Mouse (Mus musculus): Measurements from ENCODE around the gene Gstm5.
"Not testable (repeated sequence)": the region's sequence is repeated elsewhere in the genome, so short reads cannot be mapped to it uniquely, and the experiment has no call there.

Gstm5 gene

DNA sequence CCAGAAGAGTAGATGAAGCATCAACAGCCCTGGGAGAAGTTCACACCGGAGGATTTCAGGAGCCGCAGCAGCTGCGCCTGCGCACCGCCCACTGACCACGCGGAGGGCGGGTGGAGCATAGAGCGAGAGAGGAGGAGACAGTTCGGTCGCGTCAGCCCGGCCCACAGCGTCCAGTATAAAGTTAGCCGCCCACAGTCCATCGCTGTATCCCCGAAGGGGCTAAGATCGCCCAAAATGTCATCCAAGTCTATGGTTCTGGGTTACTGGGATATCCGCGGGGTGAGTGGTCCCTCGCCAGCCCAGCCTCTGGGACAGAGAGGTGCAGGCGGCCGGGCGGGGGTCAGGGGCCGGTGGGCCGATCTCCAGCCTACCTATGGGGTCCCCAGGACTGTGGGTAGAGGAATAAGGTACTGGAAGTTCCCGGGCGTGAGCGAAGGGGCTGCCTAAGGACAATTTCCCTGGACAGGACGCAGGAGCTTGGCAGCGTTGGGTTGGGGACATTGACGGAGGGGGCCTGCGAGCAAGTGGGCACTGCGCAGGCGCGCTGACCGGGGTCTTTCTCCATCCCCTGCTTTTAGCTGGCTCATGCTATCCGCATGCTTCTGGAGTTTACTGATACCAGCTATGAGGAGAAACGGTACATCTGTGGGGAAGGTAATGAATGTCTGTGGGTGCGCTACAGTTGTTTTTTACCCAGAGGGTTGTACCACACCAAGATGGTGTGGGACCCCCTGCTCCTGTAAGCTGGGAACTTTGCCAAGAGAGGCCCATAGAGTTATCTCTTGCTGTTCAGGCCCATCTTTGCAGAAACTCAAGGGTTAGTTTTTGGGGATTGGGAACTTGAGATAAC is at the start of gene Gstm5:
Gstm5 (plus strand) TSS at position 102 of the 850 bp plus-strand sequence.
- DNase-seq (ENCODE audit: low spot score in 2 of 2), result peak; percentile 79 to 84

- DNase-seq (ENCODE audit: low spot score in 2 of 2), result no peak
These were observed 49.4 kb upstream of the Gstm5 start for GRCm38 (mm10) chr3:107846175-107846574.

DNA sequence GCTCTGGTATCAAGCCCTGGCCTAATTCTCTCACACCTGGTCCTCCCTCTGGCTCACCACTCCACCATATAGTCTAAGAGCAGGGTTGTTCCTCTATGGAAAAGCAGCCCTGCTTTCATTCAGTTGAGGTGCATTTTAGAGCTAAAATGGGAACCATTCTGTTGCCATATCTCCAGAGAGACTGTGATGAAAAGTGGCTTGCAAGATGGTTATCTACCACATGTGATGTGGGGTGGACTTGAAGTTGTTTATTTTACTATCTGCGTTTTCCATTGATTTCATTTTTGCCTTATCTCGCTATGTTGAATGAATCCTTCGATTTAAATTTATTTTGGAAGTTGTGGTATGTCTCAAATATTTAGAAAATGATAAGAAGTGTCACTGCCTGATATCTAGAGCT is 48.8 kb upstream of the Gstm5 start:
- no peak for DNase-seq (ENCODE audit: low spot score in 2 of 2)

GRCm38 (mm10) chr3:107848126-107848525 is 47.5 kb upstream of the Gstm5 start:
- DNase-seq (ENCODE audit: low spot score in 2 of 2), result no peak

GRCm38 (mm10) chr3:107849000-107849692 is 46.5 kb upstream of the Gstm5 start:
- DNase-seq (ENCODE audit: low spot score in 2 of 2), result no peak

DNA sequence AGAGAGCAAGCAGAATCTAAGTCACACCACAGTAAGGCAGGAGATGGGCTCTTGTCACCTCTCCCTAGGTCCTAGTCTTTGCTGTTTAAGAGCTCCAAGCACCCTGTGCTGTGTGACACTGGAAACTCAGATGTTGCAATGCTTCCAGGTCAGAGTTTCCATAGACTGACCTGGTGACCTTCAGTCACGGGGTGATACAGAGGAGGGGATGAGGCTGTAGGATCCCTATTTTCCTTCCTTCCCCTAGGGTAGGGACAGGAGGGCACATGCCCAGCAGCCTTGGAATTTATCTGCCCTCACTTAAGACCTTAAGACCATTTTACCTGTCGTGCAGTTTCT is 46.0 kb upstream of the Gstm5 start:
- no peak for DNase-seq (ENCODE audit: low spot score in 2 of 2)

DNA sequence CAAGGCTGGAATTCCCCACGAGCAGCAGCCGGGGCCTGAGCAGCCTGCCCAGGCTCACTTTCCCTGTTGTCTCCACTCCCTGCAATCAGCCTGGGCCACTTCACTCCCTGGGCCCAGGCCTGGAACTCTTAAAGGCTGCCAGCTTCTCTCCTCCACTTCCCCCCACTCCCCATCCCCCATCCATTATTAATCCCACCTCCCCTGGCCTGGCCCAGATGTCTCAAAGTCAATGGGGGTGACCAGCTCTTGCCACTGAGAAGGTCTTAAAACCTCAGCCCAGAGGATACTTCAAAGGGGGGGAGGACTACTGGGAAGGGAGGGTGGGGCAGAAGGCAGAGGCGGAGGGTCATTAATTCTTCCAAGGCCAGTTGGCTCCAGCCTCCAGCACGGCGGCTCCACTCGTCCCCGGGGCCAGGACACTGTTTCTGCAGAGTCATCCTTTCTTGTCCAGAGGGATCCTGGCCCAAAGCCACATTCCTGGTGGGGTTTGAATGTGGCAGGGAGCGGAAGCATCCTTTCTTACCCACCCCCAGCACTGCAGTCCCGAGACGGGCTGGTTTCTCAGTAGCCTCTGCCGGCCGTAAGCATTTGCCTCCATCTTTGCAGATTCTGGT is 45.1 kb upstream of the Gstm5 start:
- peak; percentile 70 to 72 for DNase-seq (ENCODE audit: low spot score in 2 of 2)

GRCm38 (mm10) chr3:107852786-107853185 is 42.8 kb upstream of the Gstm5 start:
- DNase-seq (ENCODE audit: low spot score in 2 of 2), result no peak

GRCm38 (mm10) chr3:107853232-107854181 is 42.1 kb upstream of the Gstm5 start:
- no peak for DNase-seq (ENCODE audit: low spot score in 2 of 2)

DNA sequence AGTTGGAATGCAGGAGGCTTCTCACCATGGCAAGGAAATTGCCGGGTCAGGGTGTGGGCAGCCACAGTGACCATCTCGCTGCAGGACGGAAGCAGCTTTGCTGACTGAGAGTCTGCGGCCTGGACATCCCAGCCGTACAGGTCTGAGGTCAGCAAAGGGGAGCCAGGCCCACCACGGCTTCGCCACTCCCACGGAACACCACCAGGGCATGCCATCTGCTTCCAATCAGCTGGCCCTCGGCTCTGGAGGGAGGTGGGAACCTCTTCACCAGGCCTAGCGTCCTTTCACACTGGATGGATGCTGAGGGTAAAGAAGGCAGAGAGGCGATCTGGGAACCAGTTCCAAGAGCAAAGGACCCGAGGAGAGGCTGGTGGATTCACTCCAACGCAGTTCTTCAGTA is 40.3 kb upstream of the Gstm5 start:
- no peak for DNase-seq (ENCODE audit: low spot score in 2 of 2)

DNA sequence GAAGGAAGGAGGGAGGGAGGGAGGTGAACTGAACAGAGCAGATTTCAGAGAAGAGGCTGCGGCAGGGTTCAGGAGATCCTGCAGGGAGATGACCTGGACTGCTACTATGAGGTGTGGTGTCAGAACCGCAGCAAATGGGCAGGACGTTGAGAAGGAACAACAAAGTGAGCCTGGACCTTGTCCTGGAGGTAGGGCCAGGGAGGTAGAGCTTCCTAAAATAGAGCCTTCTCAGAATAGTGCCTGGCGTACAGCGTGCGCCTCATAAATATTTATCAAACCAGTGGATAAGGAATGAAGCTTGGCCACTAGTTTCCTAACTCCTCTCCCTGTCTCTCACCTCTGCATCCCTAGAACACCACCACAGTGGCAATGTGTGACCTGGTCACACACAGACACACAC is 38.0 kb upstream of the Gstm5 start:
- DNase-seq (ENCODE audit: low spot score in 2 of 2), result no peak

DNA sequence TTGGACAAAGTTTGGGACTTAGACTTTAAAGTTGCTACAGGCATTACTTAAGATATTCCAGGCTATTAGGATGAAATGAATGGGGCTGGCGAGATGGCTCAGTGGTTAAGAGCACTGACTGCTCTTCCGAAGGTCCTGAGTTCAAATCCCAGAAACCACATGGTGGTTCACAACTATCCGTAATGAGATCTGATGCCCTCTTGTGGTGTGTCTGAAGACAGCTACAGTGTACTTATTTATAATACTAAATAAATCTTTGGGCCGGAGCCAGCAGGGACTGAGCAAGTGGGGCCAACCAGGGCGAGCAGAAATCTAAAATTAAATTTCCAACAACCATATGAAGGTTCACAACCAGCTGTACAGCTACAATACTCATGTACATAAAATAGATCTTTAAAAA is 34.1 kb upstream of the Gstm5 start:
- DNase-seq (ENCODE audit: low spot score in 2 of 2), result not testable (repeated sequence)

GRCm38 (mm10) chr3:107862471-107862870 is 33.1 kb upstream of the Gstm5 start:
- no peak for DNase-seq (ENCODE audit: low spot score in 2 of 2)

GRCm38 (mm10) chr3:107863471-107863870 is 32.1 kb upstream of the Gstm5 start:
- DNase-seq (ENCODE audit: low spot score in 2 of 2), result no peak

DNA sequence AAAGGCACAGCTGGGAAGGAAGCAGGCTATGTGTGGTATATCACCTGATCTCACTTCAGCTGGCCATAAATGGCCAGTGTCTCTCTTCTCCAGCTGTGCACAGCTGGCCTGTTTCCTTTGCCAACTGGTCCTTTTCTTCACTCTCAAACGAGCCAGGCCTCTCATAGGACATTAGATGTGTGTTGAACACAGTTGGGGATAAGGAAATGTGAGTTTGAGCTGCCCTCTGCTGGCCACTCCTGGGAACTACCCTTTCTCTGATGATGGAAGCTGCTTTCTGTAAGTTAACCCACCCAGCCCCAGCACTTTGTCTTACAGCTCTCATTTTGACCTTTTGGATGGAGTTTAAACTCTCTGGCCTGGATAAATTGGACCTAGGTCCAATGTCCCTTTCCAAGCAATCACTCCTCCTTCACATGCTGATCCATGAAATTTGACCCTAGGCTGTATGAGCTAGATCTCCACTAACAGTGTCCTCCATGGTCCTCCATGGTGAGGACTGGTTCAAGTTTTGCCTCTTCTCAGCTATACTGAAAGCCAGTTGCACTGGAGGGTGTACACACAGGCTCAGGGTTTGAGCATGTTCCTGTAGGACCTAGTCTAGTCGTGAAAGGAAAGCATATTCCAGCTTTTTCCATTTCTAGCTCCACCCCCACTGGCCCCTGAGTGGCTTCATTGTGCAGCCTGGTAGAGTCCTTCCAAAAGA is 31.6 kb upstream of the Gstm5 start:
- peak; percentile 83 to 88 for DNase-seq (ENCODE audit: low spot score in 2 of 2)

DNA sequence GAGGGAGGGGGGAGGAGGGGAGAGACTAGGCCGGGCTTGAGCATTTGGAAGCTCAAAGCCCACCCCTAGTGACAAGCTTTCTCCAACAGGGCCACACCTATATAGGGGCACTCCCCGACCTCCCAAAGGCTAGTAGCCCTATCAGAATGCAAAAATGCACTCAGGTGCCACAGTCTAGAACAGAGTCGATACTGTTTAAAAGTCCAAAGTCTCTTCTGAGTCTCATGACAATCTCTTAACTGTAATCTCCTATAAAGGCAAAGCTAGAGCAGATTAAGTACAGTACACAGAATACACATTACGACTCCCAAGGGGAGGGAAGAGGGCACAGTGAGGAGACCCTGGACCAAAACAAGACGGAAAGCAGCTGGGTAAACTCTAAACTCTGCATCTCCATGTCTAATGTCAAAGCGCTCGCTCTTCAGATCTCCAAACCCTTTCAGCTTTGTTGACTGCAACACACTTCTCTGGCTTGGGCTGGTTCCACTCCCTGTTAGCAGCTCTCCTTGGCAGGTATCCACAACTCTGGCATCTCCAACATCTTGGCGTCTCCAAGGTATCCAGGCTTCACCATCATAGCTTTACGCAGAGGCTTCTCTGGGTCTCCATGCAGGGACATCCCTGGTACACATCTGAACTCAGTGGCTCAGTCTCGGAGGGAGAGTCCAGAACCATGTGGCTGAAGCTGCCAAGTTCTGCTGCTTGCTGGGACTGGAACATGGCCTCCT is 30.1 kb upstream of the Gstm5 start:
- no peak for DNase-seq (ENCODE audit: low spot score in 2 of 2)

DNA sequence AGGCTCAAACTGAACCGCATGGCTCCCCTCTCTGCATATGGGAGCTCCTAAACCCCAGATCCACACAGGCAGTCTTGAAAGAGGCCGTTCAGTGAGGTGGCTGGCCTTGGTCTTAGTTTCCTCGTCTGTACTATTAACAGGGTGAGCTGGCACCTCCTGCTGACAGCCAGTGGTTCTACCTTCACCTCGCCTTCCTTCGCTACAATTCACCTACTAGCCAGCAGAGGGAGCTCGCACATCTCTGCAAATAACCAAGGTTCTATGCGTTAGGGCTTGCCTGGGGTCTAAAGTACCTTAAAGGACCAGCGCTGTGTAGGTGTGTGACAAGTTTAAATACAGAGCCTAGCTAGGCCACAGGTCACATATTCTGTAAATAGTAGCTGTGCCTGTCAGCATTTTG is 28.5 kb upstream of the Gstm5 start:
- DNase-seq (ENCODE audit: low spot score in 2 of 2), result peak; percentile 76 to 87

DNA sequence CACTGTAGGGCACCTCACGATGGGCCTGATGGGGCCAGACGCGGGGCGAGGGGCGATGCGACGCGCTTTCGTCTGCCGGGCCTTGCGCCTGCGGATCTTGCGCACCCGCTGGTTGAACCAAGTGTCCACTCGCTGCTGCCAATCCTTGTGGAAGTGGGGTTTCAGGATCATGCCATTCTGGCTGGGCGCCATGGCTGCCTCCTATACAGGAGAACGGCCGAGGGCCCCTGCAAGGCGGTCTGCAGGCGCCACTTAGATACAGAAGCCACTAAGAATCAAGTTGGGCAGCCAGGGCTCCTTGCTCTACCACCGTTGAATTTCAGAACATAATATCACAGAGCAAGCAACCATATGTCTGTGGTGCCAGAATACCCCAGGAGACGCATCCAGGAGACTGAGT is 27.2 kb upstream of the Gstm5 start:
- DNase-seq (ENCODE audit: low spot score in 2 of 2), result no peak

DNA sequence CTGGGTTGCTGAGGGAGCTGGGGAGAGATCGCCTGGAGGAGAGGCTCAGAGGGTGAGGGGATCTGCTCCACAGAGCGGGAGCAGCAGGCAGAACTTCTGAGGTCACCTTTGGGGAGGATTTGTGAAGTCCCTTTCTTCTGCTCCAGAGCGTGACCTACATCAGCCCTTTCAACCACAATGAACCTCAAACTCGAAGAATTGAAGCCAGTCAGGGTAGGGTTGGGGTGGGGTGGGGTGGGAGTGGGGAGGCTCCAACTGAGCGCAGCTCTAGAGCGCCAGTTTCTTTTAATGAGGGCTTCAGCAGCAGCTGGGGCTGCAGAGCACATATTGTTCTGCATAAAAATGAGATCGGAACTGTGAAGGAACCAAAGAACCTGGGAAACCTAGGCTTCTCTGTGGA is 26.5 kb upstream of the Gstm5 start:
- DNase-seq (ENCODE audit: low spot score in 2 of 2), result no peak

DNA sequence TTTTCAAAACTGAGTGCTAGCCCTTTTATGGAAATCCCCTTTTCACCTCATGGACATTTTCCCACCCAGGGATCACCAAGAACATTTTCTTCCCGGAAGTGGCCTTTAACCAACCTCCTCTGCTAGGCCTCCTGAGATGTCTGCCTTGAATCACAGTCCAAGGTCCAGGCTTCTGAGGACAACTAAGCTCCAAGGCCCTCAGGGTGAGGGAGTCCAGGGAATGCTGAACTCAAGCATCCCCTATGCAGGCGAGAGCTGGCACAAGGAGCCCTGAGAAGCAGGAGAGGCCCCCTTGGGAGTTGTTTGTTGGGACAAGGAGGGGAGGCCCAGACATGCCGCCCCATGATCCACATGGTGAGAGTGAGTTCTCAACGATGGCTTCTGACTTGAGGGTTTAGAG is 25.7 kb upstream of the Gstm5 start:
- DNase-seq (ENCODE audit: low spot score in 2 of 2), result no peak

All from urinary bladder, postnatal 4 days (tissue).